Mouse (Mus musculus): ENCODE results near the gene C77080. TPM values are rescaled to one million over a fixed set of nuclear protein-coding genes. Genes with fewer than 3 reads are reported as not detected.

The C77080 gene
- polyA plus RNA-seq, 1 experiment from 2014 or later, result 8.2 TPM

DNA sequence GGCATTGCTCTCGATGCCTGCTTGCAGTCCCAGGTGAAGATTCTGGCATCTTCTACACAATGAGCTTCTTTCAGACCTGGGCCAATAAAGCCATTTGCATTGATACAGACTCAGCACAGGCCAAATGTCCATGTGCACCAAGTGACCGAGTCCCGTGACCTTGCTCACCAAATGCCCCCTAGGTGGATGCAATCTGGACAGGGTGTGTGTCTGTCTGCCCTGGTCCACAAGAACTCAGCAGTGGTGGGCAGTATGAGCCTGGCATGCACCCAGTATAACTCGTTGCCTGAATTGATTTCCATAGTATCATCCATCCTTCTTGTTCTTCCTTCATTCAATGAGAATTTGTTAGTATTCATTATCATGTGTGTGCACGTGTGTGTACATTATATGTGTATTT, 22.0 kb upstream of the C77080 start:
- Histone ChIP-seq H3K9ac (ENCODE audit: low read length) (no peak overlapping the region), H3K4me1 (ENCODE audit: control insufficient read depth, insufficient read depth, low read length) (peaks cover 10% of the 10 kb centered on the region; the same call in 1 of the 2 replicates), H3K27ac (ENCODE audit: low read length) (no peak overlapping the region), H3K9me3 (replicated peaks; ENCODE audit: control insufficient read depth, low read length) (no peaks in the 10 kb centered on the region), H3K27me3 (ENCODE audit: control insufficient read depth, insufficient read depth, low read length) (0 out of 2 replicates have a peak, but pooled peaks cover 3% of the 10 kb centered on the region), H3K4me3 (replicated peaks; ENCODE audit: low read length) (no peak overlapping the region), H3K4me2 (ENCODE audit: low read depth, low read length) (no peak overlapping the region), H3K36me3 (ENCODE audit: control insufficient read depth, insufficient read depth, low read length) (no peaks in the 10 kb centered on the region)
- 92% methylated on average over 5 of the region's 5 CpGs for WGBS
- ATAC-seq (ENCODE audit: insufficient read depth, low FRiP score), result no peak

DNA sequence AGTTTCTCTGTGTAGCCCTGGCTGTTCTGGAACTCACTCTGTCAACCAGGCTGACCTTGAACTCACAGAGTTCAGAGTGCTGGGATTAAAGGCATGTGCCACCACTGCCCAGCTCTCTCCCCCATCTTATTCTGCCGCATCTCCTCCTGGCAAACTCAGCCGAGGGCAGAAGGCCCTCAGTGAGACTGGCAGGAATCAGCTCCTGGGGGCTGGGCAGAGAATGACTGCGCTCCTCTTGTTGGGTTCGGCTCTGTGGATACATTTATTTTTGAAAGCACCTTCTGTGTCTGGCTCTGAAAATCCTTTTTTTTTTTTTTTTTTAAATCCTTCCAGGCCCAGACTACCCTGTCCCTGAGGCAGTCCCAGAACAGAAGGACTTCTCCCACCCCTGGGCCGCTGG, 21.6 kb upstream of the C77080 start:
- no peak overlapping the region for H3K4me2 ChIP-seq (ENCODE audit: low read depth, low read length)
- H3K9me3 ChIP-seq (replicated peaks; ENCODE audit: control insufficient read depth, low read length), result no peaks in the 10 kb centered on the region
- 0 out of 2 replicates have a peak, but pooled peaks cover 3% of the 10 kb centered on the region for H3K27me3 ChIP-seq (ENCODE audit: control insufficient read depth, insufficient read depth, low read length)
- H3K4me3 ChIP-seq (replicated peaks; ENCODE audit: low read length), result no peak overlapping the region
- H3K36me3 ChIP-seq (ENCODE audit: control insufficient read depth, insufficient read depth, low read length), result no peaks in the 10 kb centered on the region
- WGBS, result 83% methylated on average over 5 of the region's 5 CpGs
- H3K27ac ChIP-seq (ENCODE audit: low read length), result no peak overlapping the region
- peaks cover 9% of the 10 kb centered on the region; the same call in 1 of the 2 replicates for H3K4me1 ChIP-seq (ENCODE audit: control insufficient read depth, insufficient read depth, low read length)
- no peak for ATAC-seq (ENCODE audit: insufficient read depth, low FRiP score)
- no peak overlapping the region for H3K9ac ChIP-seq (ENCODE audit: low read length)

DNA sequence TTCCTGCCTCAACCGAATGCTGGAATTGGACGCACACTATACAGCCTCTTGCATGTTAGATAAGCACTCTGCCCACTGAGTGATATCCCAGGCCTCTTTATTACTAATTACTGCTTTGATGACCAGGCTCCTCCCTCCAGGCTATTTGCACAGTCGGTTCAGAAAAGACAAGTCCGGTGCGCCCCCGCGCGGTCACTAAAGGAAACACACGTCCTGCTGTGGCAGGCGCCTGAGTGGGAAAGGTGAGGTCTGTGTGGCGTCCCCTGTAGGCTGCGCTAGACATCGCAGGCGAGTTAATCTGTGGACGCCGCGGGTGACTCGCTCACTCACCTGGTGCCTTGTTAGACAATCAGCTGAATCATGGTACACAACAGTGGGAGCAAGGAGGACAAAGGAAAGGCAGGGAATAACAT, 15.3 kb upstream of the C77080 start:
- Histone ChIP-seq H3K4me2 (ENCODE audit: low read depth, low read length) (no peak overlapping the region), H3K36me3 (ENCODE audit: control insufficient read depth, insufficient read depth, low read length) (no peaks in the 10 kb centered on the region), H3K9me3 (replicated peaks; ENCODE audit: control insufficient read depth, low read length) (no peaks in the 10 kb centered on the region), H3K9ac (ENCODE audit: low read length) (no peak overlapping the region), H3K4me3 (replicated peaks; ENCODE audit: low read length) (no peak overlapping the region), H3K27me3 (ENCODE audit: control insufficient read depth, insufficient read depth, low read length) (no peaks in the 10 kb centered on the region), H3K4me1 (ENCODE audit: control insufficient read depth, insufficient read depth, low read length) (peaks cover 8% of the 10 kb centered on the region; the same call in 1 of the 2 replicates), H3K27ac (ENCODE audit: low read length) (no peak overlapping the region)
- peak; percentile 18; the same call in 1 of the 2 replicates for ATAC-seq (ENCODE audit: insufficient read depth, low FRiP score)
- WGBS, result 2% methylated on average over 18 of the region's 18 CpGs

DNA sequence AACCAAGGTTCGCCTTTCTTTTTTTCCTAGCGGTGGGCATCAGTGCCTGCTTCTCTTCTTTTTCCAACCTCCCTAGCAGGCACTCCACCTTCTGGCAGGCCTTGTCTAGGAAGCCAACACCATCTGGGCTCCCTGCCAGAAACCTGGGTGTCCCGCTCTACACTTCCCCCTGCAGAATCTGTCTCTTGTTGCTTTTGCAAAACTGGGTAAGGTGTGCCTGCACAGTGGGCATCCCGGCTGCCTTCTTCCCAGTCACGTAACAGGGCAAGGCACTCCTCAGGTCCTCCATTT, 11.5 kb upstream of the C77080 start:
- Histone ChIP-seq H3K4me1 (ENCODE audit: control insufficient read depth, insufficient read depth, low read length) (peaks cover 8% of the 10 kb centered on the region; the same call in 1 of the 2 replicates), H3K4me2 (ENCODE audit: low read depth, low read length) (peak overlapping the region; percentile 37), H3K36me3 (ENCODE audit: control insufficient read depth, insufficient read depth, low read length) (no peaks in the 10 kb centered on the region), H3K27ac (ENCODE audit: low read length) (peak overlapping the region; percentile 86), H3K27me3 (ENCODE audit: control insufficient read depth, insufficient read depth, low read length) (no peaks in the 10 kb centered on the region), H3K9ac (ENCODE audit: low read length) (peak overlapping the region; percentile 48), H3K4me3 (replicated peaks; ENCODE audit: low read length) (peak overlapping the region; percentile 29), H3K9me3 (replicated peaks; ENCODE audit: control insufficient read depth, low read length) (no peaks in the 10 kb centered on the region)
- WGBS, result 32% methylated on average over 5 of the region's 5 CpGs
- peak; percentile 69 for ATAC-seq (ENCODE audit: insufficient read depth, low FRiP score)

DNA sequence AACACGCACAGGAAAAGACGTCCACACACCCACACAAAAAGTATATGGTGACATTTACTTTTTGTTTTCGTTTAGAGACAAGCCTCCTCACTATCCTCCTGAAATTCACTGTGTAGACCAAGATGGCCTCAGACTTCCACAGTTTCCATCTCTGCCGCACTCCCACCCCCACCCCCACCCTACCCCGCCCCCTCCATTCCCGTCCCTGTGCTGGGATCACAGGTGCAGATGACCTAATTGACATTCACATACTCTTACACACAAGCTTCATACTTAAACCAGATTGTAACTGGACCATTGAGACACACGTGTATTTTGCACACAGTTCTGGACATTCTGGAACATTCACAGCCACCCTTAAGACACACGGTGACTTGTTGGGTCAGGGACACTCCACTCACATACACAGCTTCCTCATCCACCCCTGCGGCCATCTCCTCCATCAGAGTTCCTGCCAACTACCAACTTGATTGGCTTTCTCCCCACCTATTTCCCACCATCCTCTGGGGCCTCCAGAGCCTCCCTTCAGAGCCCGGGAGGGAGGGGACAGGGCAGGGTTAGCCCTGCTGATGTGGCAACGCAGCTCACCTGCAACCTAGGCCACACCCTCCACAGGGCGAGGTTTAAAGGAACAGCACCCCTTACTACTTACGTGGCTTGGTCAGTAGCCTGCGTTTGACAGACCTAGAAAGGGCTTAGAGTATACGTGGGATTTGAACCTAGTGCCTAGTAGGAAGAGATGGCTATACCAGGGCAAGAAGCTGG, 11.0 kb upstream of the C77080 start:
- peaks cover 8% of the 10 kb centered on the region; the same call in 1 of the 2 replicates for H3K4me1 ChIP-seq (ENCODE audit: control insufficient read depth, insufficient read depth, low read length)
- H3K9ac ChIP-seq (ENCODE audit: low read length), result peak overlapping the region; percentile 48
- no peaks in the 10 kb centered on the region for H3K27me3 ChIP-seq (ENCODE audit: control insufficient read depth, insufficient read depth, low read length)
- peak overlapping the region; percentile 86 for H3K27ac ChIP-seq (ENCODE audit: low read length)
- H3K9me3 ChIP-seq (replicated peaks; ENCODE audit: control insufficient read depth, low read length), result no peaks in the 10 kb centered on the region
- no peaks in the 10 kb centered on the region for H3K36me3 ChIP-seq (ENCODE audit: control insufficient read depth, insufficient read depth, low read length)
- WGBS, result 19% methylated on average over 15 of the region's 15 CpGs
- peak; percentile 96 for ATAC-seq (ENCODE audit: insufficient read depth, low FRiP score)
- peak overlapping the region; percentile 37 for H3K4me2 ChIP-seq (ENCODE audit: low read depth, low read length)
- peak overlapping the region; percentile 29 for H3K4me3 ChIP-seq (replicated peaks; ENCODE audit: low read length)

DNA sequence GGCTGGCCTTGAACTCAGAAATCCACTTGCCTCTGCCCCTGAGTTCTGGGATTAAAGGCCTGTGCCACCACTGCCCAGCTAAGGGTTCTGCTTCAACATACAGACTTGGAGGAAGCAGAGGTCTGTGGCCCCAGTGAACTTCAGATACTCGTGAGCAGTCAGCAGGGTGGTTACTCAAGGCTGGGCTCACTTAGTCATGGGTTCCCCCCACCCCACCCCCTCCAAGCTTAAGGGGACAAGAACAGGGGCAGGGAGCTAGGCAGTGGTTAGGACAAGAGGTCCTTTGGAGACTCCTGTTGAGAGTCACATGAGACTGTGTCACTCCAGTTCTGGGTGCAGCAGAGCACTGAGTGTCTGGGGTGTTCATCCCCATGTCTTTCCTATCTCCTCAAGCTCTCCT, 7.5 kb upstream of the C77080 start:
- Histone ChIP-seq H3K4me2 (ENCODE audit: low read depth, low read length) (no peak overlapping the region), H3K27me3 (ENCODE audit: control insufficient read depth, insufficient read depth, low read length) (no peaks in the 10 kb centered on the region), H3K36me3 (ENCODE audit: control insufficient read depth, insufficient read depth, low read length) (no peaks in the 10 kb centered on the region), H3K9me3 (replicated peaks; ENCODE audit: control insufficient read depth, low read length) (no peaks in the 10 kb centered on the region), H3K27ac (ENCODE audit: low read length) (0 out of 2 replicates have a peak overlapping the region, but pooled peaks have one; percentile 19), H3K4me3 (replicated peaks; ENCODE audit: low read length) (no peak overlapping the region), H3K9ac (ENCODE audit: low read length) (peak overlapping the region; percentile 7), H3K4me1 (ENCODE audit: control insufficient read depth, insufficient read depth, low read length) (peaks cover 8% of the 10 kb centered on the region; the same call in 1 of the 2 replicates)
- no peak for ATAC-seq (ENCODE audit: insufficient read depth, low FRiP score)
- WGBS, result 33% methylated on average over 1 of the region's 1 CpGs

DNA sequence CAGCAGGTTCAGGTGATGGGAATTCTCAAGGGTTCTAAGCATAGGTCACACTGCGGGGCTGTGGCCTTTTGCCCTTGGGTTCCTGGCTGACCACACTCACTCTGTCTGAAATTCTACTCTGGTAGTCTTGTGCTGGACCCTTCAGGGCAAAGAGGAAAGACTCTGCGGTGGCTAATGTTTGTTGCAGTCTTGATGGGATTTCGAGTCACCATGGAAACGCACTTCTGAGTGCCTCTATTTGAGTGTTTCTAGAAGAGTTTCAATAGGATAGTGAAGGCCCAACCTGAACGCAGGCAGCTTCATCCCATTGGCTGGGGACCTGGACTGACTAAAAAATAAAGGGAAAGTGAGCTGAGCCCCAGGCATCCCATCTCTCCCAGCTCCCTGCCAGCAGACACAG, 5.6 kb upstream of the C77080 start:
- ATAC-seq (ENCODE audit: insufficient read depth, low FRiP score), result no peak
- Histone ChIP-seq H3K4me2 (ENCODE audit: low read depth, low read length) (no peak overlapping the region), H3K27ac (ENCODE audit: low read length) (no peak overlapping the region), H3K9ac (ENCODE audit: low read length) (no peak overlapping the region), H3K27me3 (ENCODE audit: control insufficient read depth, insufficient read depth, low read length) (no peaks in the 10 kb centered on the region), H3K4me3 (replicated peaks; ENCODE audit: low read length) (no peak overlapping the region), H3K4me1 (ENCODE audit: control insufficient read depth, insufficient read depth, low read length) (peaks cover 12% of the 10 kb centered on the region; the same call in 1 of the 2 replicates), H3K36me3 (ENCODE audit: control insufficient read depth, insufficient read depth, low read length) (no peaks in the 10 kb centered on the region), H3K9me3 (replicated peaks; ENCODE audit: control insufficient read depth, low read length) (no peaks in the 10 kb centered on the region)
- 80% methylated on average over 5 of the region's 5 CpGs for WGBS

DNA sequence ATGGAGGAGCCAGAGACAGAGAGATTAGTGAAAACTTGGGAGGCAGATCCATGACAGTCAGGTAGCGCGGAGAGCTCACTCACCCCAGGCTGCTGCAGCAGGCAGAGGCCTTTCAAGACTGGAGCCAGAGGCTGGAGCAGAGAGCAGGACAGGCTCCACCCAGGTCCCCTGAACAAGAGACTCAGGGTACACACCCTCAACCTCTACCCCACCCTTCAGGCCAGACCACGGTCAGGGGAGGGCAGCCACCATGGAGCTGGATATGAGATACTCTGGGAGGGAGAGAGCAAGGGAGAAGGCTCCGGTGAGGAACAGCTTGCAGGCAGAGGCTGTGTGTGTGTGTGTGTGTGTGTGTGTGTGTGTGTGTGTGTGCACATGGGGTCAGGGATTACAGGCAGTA, 5.0 kb upstream of the C77080 start:
- no peak overlapping the region for H3K4me3 ChIP-seq (replicated peaks; ENCODE audit: low read length)
- peaks cover 13% of the 10 kb centered on the region for H3K4me1 ChIP-seq (ENCODE audit: control insufficient read depth, insufficient read depth, low read length)
- WGBS, result 61% methylated on average over 4 of the region's 4 CpGs
- H3K4me2 ChIP-seq (ENCODE audit: low read depth, low read length), result no peak overlapping the region
- no peaks in the 10 kb centered on the region for H3K9me3 ChIP-seq (replicated peaks; ENCODE audit: control insufficient read depth, low read length)
- H3K27me3 ChIP-seq (ENCODE audit: control insufficient read depth, insufficient read depth, low read length), result no peaks in the 10 kb centered on the region
- no peak overlapping the region for H3K9ac ChIP-seq (ENCODE audit: low read length)
- peak; percentile 51; the same call in 1 of the 2 replicates for ATAC-seq (ENCODE audit: insufficient read depth, low FRiP score)
- no peaks in the 10 kb centered on the region for H3K36me3 ChIP-seq (ENCODE audit: control insufficient read depth, insufficient read depth, low read length)
- no peak overlapping the region for H3K27ac ChIP-seq (ENCODE audit: low read length)

DNA sequence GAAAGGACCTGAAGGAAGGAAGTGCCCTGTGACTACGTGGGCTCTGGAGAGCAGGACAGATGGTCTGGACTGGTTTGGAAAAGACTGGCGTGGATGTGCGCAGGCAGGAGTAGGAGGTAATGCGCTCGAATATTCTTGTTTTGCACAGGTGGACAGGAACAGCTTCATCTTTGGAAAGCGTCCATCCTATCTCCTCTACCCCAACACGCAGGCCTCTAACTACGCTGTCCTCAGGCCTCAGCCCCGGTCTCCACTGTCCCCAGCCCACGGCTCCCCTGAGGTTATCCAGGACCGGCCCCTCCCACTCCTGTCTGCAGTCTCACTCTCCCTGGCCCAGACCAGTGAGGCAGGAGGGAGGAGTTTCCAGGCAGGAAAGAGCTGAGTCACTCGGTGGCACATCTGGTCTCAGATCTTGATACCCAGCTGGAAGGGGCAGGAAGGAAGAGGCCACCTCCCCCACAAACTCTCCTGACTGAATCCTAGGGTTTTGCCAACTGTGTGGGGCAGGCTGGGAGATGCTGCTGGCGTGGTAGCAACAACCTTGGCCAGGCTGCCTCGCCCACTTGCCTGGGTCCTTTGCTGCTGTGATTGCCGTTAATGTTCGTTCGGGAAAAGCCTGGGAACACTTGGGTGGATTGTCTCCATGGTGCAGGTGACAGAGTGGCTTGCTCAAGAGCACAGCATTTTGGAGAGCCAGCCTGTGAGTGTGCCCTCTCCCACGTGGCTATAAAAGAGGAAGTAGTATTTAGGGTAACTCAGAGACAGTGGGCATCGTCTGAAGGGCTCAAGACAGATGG, 2.2 kb upstream of the C77080 start:
- Histone ChIP-seq H3K27ac (ENCODE audit: low read length) (peak overlapping the region; percentile 53; the same call in 1 of the 2 replicates), H3K9ac (ENCODE audit: low read length) (peak overlapping the region; percentile 37; the same call in 1 of the 2 replicates), H3K27me3 (ENCODE audit: control insufficient read depth, insufficient read depth, low read length) (no peaks in the 10 kb centered on the region), H3K4me2 (ENCODE audit: low read depth, low read length) (peak overlapping the region; percentile 25; the same call in 1 of the 2 replicates), H3K4me1 (ENCODE audit: control insufficient read depth, insufficient read depth, low read length) (peaks cover 22% of the 10 kb centered on the region), H3K36me3 (ENCODE audit: control insufficient read depth, insufficient read depth, low read length) (no peaks in the 10 kb centered on the region), H3K9me3 (replicated peaks; ENCODE audit: control insufficient read depth, low read length) (no peaks in the 10 kb centered on the region), H3K4me3 (replicated peaks; ENCODE audit: low read length) (no peak overlapping the region)
- 26% methylated on average over 19 of the region's 19 CpGs for WGBS
- peak; percentile 86 for ATAC-seq (ENCODE audit: insufficient read depth, low FRiP score)

Data from stomach, embryonic 16.5 days (tissue).